Mouse (Mus musculus): ENCODE data around the gene Gm3411.
A peak's percentile ranks its signal among the peaks of the same experiment; 100 is the strongest.
"Not testable (repeated sequence)": the region's sequence is repeated elsewhere in the genome, so short reads cannot be mapped to it uniquely, and the experiment has no call there.

Gene Gm3411

GRCm38 (mm10) chr14:6286931-6287715, at the start of gene Gm3411:
Gene Gm3411 (minus strand): TSS chr14:6287250.
- DNase-seq = peak; percentile 74

- DNase-seq = not testable (repeated sequence)
These were observed 17.7 kb upstream of the Gm3411 start, which contains the start of gene Gm21103 for GRCm38 (mm10) chr14:6304743-6305142. Gene Gm21103 (minus strand): TSS chr14:6304843.

- DNase-seq = not testable (repeated sequence)
These were observed 67.9 kb downstream of the Gm3411 start, which contains the start of gene Gm21560 for GRCm38 (mm10) chr14:6219192-6219591. Gene Gm21560 (minus strand): TSS chr14:6219292.

Measured in kidney, postnatal 10 days (tissue).